Mouse (Mus musculus): ENCODE measurements at regions not wholly inside any gene's neighbourhood (a gene's known extent, or its start where the extent isn't known, plus 50 kb on each side); places are given as distances from the start of the nearest gene placed in this dataset.

GRCm38 (mm10) chr6:95269524-95269923 is 52.4 kb upstream of the Gm10234 start:
- no peak overlapping the region for H3K9ac ChIP-seq (replicated peaks; ENCODE audit: low read depth)
- no peaks in the 10 kb centered on the region for H3K4me1 ChIP-seq (ENCODE audit: insufficient read depth, low read depth, low read length)
- H3K27ac ChIP-seq (ENCODE audit: low read length): no peak overlapping the region
- WGBS: 83% methylated on average over 8 of the region's 8 CpGs
- no peak for DNase-seq (ENCODE audit: low spot score)
- ATAC-seq: no peak
- TF ChIP-seq CTCF (IDR thresholded peaks at IDR 0.05): no peak
- no peak for TF ChIP-seq EP300 (IDR thresholded peaks at IDR 0.05)
- H3K36me3 ChIP-seq (ENCODE audit: insufficient read depth, low read length): no peaks in the 10 kb centered on the region
- no peaks in the 10 kb centered on the region for H3K9me3 ChIP-seq (ENCODE audit: low read length)
- no peak overlapping the region for H3K4me3 ChIP-seq (ENCODE audit: low read depth, low read length)
- H3K4me2 ChIP-seq (replicated peaks; ENCODE audit: low read depth, low read length): no peak overlapping the region
- no peaks in the 10 kb centered on the region for H3K27me3 ChIP-seq (replicated peaks; ENCODE audit: insufficient read depth, low read length)
